ENCODE assay signal across 8 mouse cellular contexts in genomic region chrX:133604272-133604671, GRCm38 (mm10).
DNase-seq lines count a peak whose midpoint lies in the region; ATAC-seq lines count a peak whose summit lies in the region.

No protein-coding gene starts in this region.

- DNase-seq in hindbrain, embryonic 11.5 days (ENCODE audit: low spot score), result peak; percentile 4
- DNase-seq in embryonic facial prominence, embryonic 11.5 days (ENCODE audit: low spot score), result peak; percentile 72
- peak; percentile 38 for DNase-seq in heart, postnatal 25 days (ENCODE audit: low spot score)
- DNase-seq in lung, postnatal 14 days, result peak; percentile 5
- no peak for DNase-seq in ovary, postnatal 36 days (ENCODE audit: low spot score)
- DNase-seq in adrenal gland, adult 18-20 months (ENCODE audit: low spot score in 2 of 2), result no peak
- DNase-seq in ovary, postnatal 10 days (ENCODE audit: low spot score), result no peak

- intact Hi-C loops in heart, postnatal 25 days (cut with DNase I), result no loop called here

- 70% methylated on average over 4 of the region's 4 CpGs for WGBS in hindbrain, embryonic 11.5 days
- 64% methylated on average over 4 of the region's 4 CpGs for WGBS in hindbrain, embryonic 12.5 days
- WGBS in embryonic facial prominence, embryonic 11.5 days, result 28% methylated on average over 4 of the region's 4 CpGs

- no peaks in the 10 kb centered on the region for H3K4me1 ChIP-seq in hindbrain, embryonic 11.5 days (replicated peaks; ENCODE audit: control insufficient read depth, insufficient read depth, low read length)
- H3K4me1 ChIP-seq in hindbrain, embryonic 12.5 days, result no peaks in the 10 kb centered on the region
- H3K4me1 ChIP-seq in embryonic facial prominence, embryonic 11.5 days (ENCODE audit: control insufficient read depth, insufficient read depth, low read length), result no peaks in the 10 kb centered on the region

- ATAC-seq in hindbrain, embryonic 11.5 days (ENCODE audit: low FRiP score), result no peak
- ATAC-seq in hindbrain, embryonic 12.5 days (ENCODE audit: low FRiP score), result no peak
- peak; percentile 89 for ATAC-seq in embryonic facial prominence, embryonic 11.5 days (replicated peaks; ENCODE audit: insufficient number of reproducible peaks, low FRiP score, low TSS enrichment, low read depth)

- no peak overlapping the region for H3K4me3 ChIP-seq in hindbrain, embryonic 11.5 days (ENCODE audit: low read depth, low read length)
- H3K4me3 ChIP-seq in hindbrain, embryonic 12.5 days, result no peak overlapping the region
- H3K4me3 ChIP-seq in embryonic facial prominence, embryonic 11.5 days (ENCODE audit: low read depth, low read length), result no peak overlapping the region

- no peaks in the 10 kb centered on the region for H3K9me3 ChIP-seq in hindbrain, embryonic 11.5 days (ENCODE audit: control insufficient read depth, low read length)
- no peaks in the 10 kb centered on the region for H3K9me3 ChIP-seq in hindbrain, embryonic 12.5 days (replicated peaks)
- H3K9me3 ChIP-seq in embryonic facial prominence, embryonic 11.5 days (replicated peaks; ENCODE audit: control insufficient read depth, low read length), result no peaks in the 10 kb centered on the region

- H3K27ac ChIP-seq in hindbrain, embryonic 11.5 days (ENCODE audit: low read depth, low read length), result no peak overlapping the region
- no peak overlapping the region for H3K27ac ChIP-seq in hindbrain, embryonic 12.5 days
- H3K27ac ChIP-seq in embryonic facial prominence, embryonic 11.5 days (replicated peaks; ENCODE audit: low read depth, low read length), result no peak overlapping the region

- H3K4me2 ChIP-seq in hindbrain, embryonic 11.5 days (replicated peaks; ENCODE audit: low read depth, low read length), result no peak overlapping the region
- H3K4me2 ChIP-seq in hindbrain, embryonic 12.5 days (replicated peaks), result no peak overlapping the region
- no peak overlapping the region for H3K4me2 ChIP-seq in embryonic facial prominence, embryonic 11.5 days (ENCODE audit: low read depth, low read length)

- H3K36me3 ChIP-seq in hindbrain, embryonic 11.5 days (ENCODE audit: control insufficient read depth, insufficient read depth, low read length), result no peaks in the 10 kb centered on the region
- no peaks in the 10 kb centered on the region for H3K36me3 ChIP-seq in hindbrain, embryonic 12.5 days
- H3K36me3 ChIP-seq in embryonic facial prominence, embryonic 11.5 days (replicated peaks; ENCODE audit: control insufficient read depth, insufficient read depth, low read depth, low read length), result no peaks in the 10 kb centered on the region

- H3K27me3 ChIP-seq in hindbrain, embryonic 11.5 days (ENCODE audit: control insufficient read depth, insufficient read depth, low read length), result no peaks in the 10 kb centered on the region
- H3K27me3 ChIP-seq in hindbrain, embryonic 12.5 days, result no peaks in the 10 kb centered on the region
- no peaks in the 10 kb centered on the region for H3K27me3 ChIP-seq in embryonic facial prominence, embryonic 11.5 days (ENCODE audit: control insufficient read depth, insufficient read depth, low read length)

- no peak overlapping the region for H3K9ac ChIP-seq in hindbrain, embryonic 11.5 days (ENCODE audit: low read depth, low read length)
- H3K9ac ChIP-seq in hindbrain, embryonic 12.5 days, result no peak overlapping the region
- H3K9ac ChIP-seq in embryonic facial prominence, embryonic 11.5 days (replicated peaks; ENCODE audit: low read length), result no peak overlapping the region

Comparison
In these comparisons a context has a peak if more than half of its experiments do, and no peak if none do; other contexts are left out.
1. DNase-seq: peak in hindbrain, embryonic 11.5 days (single experiment), embryonic facial prominence, embryonic 11.5 days (single experiment), heart, postnatal 25 days (single experiment) and lung, postnatal 14 days (single experiment); none in ovary, postnatal 36 days (single experiment), adrenal gland, adult 18-20 months (0 of 2) and ovary, postnatal 10 days (single experiment).